Mouse (Mus musculus) ES-E14 (cell line): ENCODE data around the gene Ppm1l.

ENCODE experiments used
- CHD2 ChIP-seq: IDR thresholded peaks from 2 replicates; pipeline ENCODE4 v1.6.1; 2014; ENCODE audit warnings: mild to moderate bottlenecking, low read depth, low read length, inconsistent platforms
- HCFC1 ChIP-seq: IDR thresholded peaks from 2 replicates; pipeline ENCODE4 v1.6.1; 2012; ENCODE audit warnings: low read length, inconsistent platforms, borderline replicate concordance; ENCODE audit not compliant: insufficient read depth
- MAFK ChIP-seq: IDR thresholded peaks from 2 replicates; pipeline ENCODE4 v1.6.1; 2014; ENCODE audit warnings: mild to moderate bottlenecking, low read depth, low read length, inconsistent platforms; ENCODE audit not compliant: insufficient read depth
- ZC3H11A ChIP-seq: IDR thresholded peaks from 2 replicates; pipeline ENCODE4 v1.6.1; 2012; ENCODE audit warnings: low read depth, mild to moderate bottlenecking, inconsistent platforms, low read length, borderline replicate concordance
- ZNF384 ChIP-seq: IDR thresholded peaks from 2 replicates; pipeline ENCODE4 v1.6.1; 2012; ENCODE audit warnings: low read depth, low read length, inconsistent platforms

GRCm38 (mm10) chr3:69318131-69318951 is 1.7 kb downstream of the Ppm1l start:
- TF ChIP-seq HCFC1 (no peak), MAFK (no peak), ZC3H11A (no peak), ZNF384 (no peak), CHD2 (no peak)
